Mouse (Mus musculus) midbrain, embryonic 16.5 days (tissue): Measurements from ENCODE around the gene Lrp10. TPM values are rescaled to one million over a fixed set of nuclear protein-coding genes. Genes with fewer than 3 reads are reported as not detected.
A peak's percentile ranks its signal among the peaks of the same experiment; 100 is the strongest.

ENCODE experiments used
- ATAC-seq: fragments of 200-750 bp; cut with Nextera tagmentation; 2 replicates; pipeline ENCODE4 v1.8.0; 2017; ENCODE audit warnings: moderate TSS enrichment
- H3K27ac ChIP-seq: fragments of 300-500 bp; sonication (generic); 2 replicates; pipeline ENCODE4 v1.5.1; 2014; ENCODE audit warnings: mild to moderate bottlenecking, low read length, mixed read lengths
- H3K27me3 ChIP-seq: fragments of 300-500 bp; sonication (generic); 2 replicates; pipeline ENCODE4 v1.6.1; 2014; ENCODE audit warnings: low read depth, low read length, mixed read lengths; ENCODE audit not compliant: control insufficient read depth, insufficient read depth
- H3K36me3 ChIP-seq: fragments of 300-500 bp; sonication (generic); 2 replicates; pipeline ENCODE4 v1.6.1; 2014; ENCODE audit warnings: mild to moderate bottlenecking, low read length, moderate library complexity, mixed read lengths; ENCODE audit not compliant: control insufficient read depth, insufficient read depth
- H3K4me1 ChIP-seq: fragments of 300-500 bp; sonication (generic); 2 replicates; pipeline ENCODE4 v1.6.1; 2014; ENCODE audit warnings: mild to moderate bottlenecking, low read length, mixed read lengths; ENCODE audit not compliant: control insufficient read depth, insufficient read depth
- H3K4me2 ChIP-seq: fragments of 300-500 bp; sonication (generic); 2 replicates; pipeline ENCODE4 v1.6.1; 2014; ENCODE audit warnings: mild to moderate bottlenecking, low read length, mixed read lengths
- H3K4me3 ChIP-seq: fragments of 300-500 bp; sonication (generic); 2 replicates; pipeline ENCODE4 v1.5.1; 2014; ENCODE audit warnings: low read depth, mild to moderate bottlenecking, low read length, moderate library complexity, mixed read lengths
- H3K9ac ChIP-seq: fragments of 300-500 bp; sonication (generic); 2 replicates; pipeline ENCODE4 v1.6.1; 2014; ENCODE audit warnings: low read depth, low read length, mixed read lengths
- H3K9me3 ChIP-seq: fragments of 300-500 bp; sonication (generic); replicated peaks from 2 replicates; pipeline ENCODE4 v1.6.1; 2014; ENCODE audit warnings: mild to moderate bottlenecking, low read length, mixed read lengths; ENCODE audit not compliant: control insufficient read depth, poor library complexity, severe bottlenecking
- WGBS: fragments of 180-500 bp; shearing (Covaris S2); extraction: QIAGEN DNeasy Blood & Tissue Kit; methylation state at CpG from one replicate; pipeline ENCODE4 v1.1.7; 2014; 5-methylcytosine and 5-hydroxymethylcytosine counted together
- polyA plus RNA-seq: library from polyadenylated mRNA; unstranded; fragments of >200 nt; fragmentation: Nextera tagmentation; extraction: Ambion mirVana; gene quantifications from 2 replicates; pipeline ENCODE4 v1.2.1, GENCODE M21; 2015

Lrp10 gene
- polyA plus RNA-seq, 1 experiment from 2014 or later, result 26.9 TPM

DNA sequence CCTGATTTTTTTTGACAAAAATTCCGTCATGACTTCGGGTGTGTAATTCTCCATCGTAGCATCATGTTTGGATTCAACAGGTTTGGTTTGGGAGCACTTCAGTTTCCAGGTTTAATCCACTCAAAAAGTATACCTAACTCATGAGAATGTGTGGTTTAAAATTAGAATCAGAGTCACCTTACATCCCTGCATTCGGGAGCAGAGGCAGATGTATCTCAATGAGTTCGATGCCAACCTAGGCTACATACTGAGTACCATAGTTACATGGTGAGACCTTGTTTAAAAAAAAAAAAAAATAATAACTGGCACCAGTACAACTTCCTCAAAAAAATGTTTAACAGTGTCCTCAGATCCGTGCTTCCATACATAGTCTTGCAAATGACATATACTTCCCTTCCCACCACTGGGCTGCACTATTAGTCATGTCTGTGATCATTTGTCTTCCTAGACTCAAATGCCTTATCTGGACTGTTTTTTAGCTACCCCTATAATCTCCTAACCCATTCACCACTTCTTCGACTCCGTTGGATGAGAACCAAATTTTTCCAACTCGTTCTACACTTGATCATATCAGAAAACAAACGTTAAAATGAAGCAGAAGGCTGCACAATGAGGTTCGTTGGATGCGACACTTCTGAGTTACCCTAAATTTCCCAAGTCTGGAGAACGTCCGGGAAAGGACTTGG is 37.8 kb upstream of the Lrp10 start:
- peaks cover 24% of the 10 kb centered on the region for H3K4me1 ChIP-seq
- 33% methylated on average over 14 of the region's 14 CpGs for WGBS
- no peaks in the 10 kb centered on the region for H3K9me3 ChIP-seq
- H3K4me3 ChIP-seq, result peak overlapping the region; percentile 76
- peak overlapping the region; percentile 84 for H3K9ac ChIP-seq
- H3K36me3 ChIP-seq, result no peaks in the 10 kb centered on the region
- H3K27ac ChIP-seq, result peak overlapping the region; percentile 85
- no peaks in the 10 kb centered on the region for H3K27me3 ChIP-seq
- peak overlapping the region; percentile 68 for H3K4me2 ChIP-seq
- peak; percentile 55 for ATAC-seq

DNA sequence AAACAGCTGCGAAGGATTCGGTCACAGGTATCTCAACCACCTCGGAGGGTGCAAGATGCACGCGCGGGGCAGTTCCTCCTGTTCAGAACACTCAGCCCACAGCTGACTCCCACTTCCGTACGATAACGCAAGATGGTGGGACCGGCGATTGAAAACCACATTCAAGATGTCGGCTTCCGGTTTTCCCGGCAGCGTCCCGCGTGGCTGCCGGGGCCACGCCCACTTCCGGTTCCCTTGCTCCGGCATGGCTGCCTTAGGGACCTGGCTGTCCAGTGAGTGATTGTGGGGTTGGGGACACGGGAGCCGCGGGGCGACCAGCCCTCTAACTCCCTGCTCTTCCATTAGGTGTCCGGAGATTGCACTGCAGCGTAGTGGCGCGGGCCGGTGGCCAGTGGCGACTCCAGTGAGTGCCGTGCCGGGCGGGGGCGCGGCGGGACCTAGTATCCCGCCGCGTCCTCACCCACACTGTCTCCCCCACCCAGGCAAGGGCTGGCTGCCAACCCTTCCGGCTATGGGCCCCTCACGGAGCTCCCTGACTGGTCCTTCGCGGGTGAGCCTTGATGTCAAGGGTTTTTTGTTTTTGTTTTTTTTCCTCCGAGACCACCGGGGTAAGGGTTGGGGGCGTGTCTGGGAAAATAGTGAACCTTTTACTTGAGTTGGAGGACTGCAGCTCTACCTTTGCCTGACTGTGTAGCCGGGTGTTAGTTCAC is 37.1 kb upstream of the Lrp10 start, which contains the start of gene Mrpl52:
Gene Mrpl52, plus strand, starts transcription at position 221 of the 710 bp plus-strand sequence.
- no peaks in the 10 kb centered on the region for H3K36me3 ChIP-seq
- peak within 1 kb of the TSS; percentile 68 for H3K4me2 ChIP-seq
- H3K27ac ChIP-seq, result peak within 1 kb of the TSS; percentile 85
- peak; percentile 88 for ATAC-seq
- H3K4me3 ChIP-seq, result peak within 1 kb of the TSS; percentile 76
- H3K27me3 ChIP-seq, result no peaks in the 10 kb centered on the region
- no peaks in the 10 kb centered on the region for H3K9me3 ChIP-seq
- peak within 1 kb of the TSS; percentile 84 for H3K9ac ChIP-seq
- H3K4me1 ChIP-seq, result peaks cover 30% of the 10 kb centered on the region
- 0% methylated on average over 44 of the region's 48 CpGs for WGBS

DNA sequence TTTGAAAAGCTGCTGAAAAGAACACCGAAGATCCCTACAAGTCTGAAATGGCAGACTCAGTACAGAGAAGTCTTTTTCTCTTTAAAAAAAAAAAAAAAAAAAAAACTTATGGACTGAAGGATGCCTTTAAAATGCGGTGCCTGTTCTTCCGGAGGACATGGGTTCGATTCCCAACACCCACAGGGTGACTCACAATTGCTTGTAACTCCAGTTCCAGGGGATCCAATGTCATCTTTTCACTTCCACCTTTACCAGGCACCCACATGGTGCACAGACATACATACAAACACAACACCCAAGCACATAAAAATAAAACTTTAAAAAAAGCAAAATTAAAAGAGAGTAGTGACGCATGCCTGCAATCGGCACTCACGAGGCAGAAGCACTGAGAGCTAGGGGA is 36.2 kb upstream of the Lrp10 start:
- no peak for ATAC-seq
- Histone ChIP-seq H3K36me3 (no peaks in the 10 kb centered on the region), H3K4me1 (peaks cover 35% of the 10 kb centered on the region), H3K9ac (no peak overlapping the region), H3K27ac (no peak overlapping the region), H3K4me2 (peak overlapping the region; percentile 68), H3K27me3 (no peaks in the 10 kb centered on the region), H3K4me3 (peak overlapping the region; percentile 76), H3K9me3 (no peaks in the 10 kb centered on the region)
- WGBS, result 94% methylated on average over 7 of the region's 7 CpGs

DNA sequence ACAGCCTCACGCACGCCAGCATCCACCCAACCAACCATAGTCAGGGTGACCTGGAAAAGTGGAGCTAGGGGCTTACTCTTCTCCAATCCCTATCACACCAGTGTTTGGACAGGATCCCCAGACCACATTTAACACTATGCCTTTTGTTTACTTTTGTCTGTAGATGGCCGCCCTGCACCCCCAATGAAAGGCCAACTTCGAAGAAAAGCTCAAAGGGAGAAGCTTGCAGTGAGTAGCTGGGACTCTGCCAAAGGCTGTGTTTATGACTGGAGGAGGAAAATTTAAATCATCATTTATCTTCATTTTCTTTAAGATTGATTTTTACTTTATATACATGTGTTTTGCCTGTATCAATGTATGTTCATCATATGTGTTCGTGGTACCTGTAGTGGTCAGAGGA is 35.5 kb upstream of the Lrp10 start:
- Histone ChIP-seq H3K27me3 (no peaks in the 10 kb centered on the region), H3K27ac (no peak overlapping the region), H3K9me3 (no peaks in the 10 kb centered on the region), H3K4me2 (no peak overlapping the region), H3K9ac (no peak overlapping the region), H3K4me3 (no peak overlapping the region), H3K4me1 (peaks cover 35% of the 10 kb centered on the region), H3K36me3 (no peaks in the 10 kb centered on the region)
- ATAC-seq, result no peak
- WGBS, result 92% methylated on average over 5 of the region's 5 CpGs

DNA sequence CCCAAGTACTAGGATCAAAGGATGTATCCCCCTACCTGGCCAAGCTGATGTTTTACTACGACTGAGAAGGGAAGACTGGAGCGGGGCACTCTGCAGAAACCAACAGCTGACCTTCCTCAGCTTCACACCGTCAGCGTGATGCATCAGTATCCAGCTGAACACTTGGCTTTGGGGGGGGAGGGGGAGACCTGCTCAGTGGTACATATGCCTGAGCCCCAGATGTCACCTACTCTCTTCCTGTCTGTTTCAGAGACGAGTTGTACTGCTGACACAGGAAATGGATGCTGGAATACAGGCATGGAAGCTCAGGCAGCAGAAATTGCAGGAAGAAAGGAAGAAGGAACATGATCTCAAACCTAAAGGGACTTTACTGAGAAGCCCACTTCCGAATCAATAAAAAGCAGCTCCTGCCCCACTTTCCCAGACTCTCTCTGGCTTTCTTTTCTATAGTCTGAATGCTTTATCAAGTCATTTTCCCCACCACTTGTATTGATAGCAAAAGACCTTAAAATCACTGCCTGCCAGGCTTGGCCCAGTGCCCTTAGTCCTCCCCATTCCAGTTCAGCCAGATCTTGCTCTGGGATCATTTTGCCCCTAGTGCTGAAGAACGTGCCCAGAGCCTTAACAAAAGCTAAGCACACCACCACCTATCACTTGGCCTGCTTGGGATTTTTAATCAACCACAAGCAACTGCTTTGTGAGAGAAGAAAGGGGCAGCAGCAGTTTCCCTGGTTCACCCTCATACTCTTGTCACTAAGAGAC is 34.4 kb upstream of the Lrp10 start:
- ATAC-seq, result no peak
- Histone ChIP-seq H3K36me3 (no peaks in the 10 kb centered on the region), H3K4me3 (no peak overlapping the region), H3K27me3 (no peaks in the 10 kb centered on the region), H3K27ac (no peak overlapping the region), H3K9me3 (no peaks in the 10 kb centered on the region), H3K9ac (no peak overlapping the region), H3K4me2 (peak overlapping the region; percentile 88; the same call in 1 of the 2 replicates), H3K4me1 (peaks cover 35% of the 10 kb centered on the region)
- 67% methylated on average over 7 of the region's 7 CpGs for WGBS

DNA sequence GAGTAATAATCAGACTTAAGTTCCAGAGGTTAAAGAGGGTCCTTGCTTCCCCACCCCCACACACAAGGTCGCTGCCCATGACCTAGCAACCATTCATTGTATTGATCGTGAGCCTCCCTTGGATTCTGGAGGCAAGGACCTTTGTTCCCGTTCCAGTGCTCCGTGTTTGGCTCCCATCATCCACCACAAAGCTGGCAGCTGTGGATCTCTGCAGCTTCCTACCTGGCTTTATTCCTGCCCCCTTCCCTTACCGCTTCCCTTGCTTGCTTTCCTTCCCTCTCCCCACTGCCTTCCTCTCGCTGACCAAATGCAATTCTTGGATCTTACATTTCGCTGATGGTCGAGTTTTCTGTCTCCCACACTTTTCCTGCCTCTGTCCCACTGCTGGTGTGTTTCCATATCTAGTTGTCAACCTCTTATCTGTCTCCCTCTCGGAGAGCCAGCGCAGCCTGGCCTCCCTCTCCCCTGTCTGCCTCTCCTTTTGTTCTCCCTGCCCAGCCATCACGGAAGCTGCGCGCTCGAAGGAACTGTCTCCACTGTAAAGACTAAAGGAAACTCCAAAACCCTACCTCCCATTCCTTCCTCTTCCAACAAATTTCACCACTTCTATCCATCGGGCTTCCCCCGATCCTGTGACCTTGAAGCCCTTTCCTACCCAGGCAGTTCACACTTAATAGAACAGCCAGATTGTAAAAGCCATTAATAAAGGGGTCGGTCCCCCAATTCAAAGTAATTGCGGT is 33.4 kb upstream of the Lrp10 start:
- Histone ChIP-seq H3K4me3 (peak overlapping the region; percentile 55), H3K4me2 (peak overlapping the region; percentile 88), H3K27ac (peak overlapping the region; percentile 79), H3K9ac (peak overlapping the region; percentile 76), H3K27me3 (no peaks in the 10 kb centered on the region), H3K36me3 (no peaks in the 10 kb centered on the region), H3K9me3 (no peaks in the 10 kb centered on the region), H3K4me1 (peaks cover 34% of the 10 kb centered on the region)
- 3% methylated on average over 18 of the region's 18 CpGs for WGBS
- no peak for ATAC-seq

DNA sequence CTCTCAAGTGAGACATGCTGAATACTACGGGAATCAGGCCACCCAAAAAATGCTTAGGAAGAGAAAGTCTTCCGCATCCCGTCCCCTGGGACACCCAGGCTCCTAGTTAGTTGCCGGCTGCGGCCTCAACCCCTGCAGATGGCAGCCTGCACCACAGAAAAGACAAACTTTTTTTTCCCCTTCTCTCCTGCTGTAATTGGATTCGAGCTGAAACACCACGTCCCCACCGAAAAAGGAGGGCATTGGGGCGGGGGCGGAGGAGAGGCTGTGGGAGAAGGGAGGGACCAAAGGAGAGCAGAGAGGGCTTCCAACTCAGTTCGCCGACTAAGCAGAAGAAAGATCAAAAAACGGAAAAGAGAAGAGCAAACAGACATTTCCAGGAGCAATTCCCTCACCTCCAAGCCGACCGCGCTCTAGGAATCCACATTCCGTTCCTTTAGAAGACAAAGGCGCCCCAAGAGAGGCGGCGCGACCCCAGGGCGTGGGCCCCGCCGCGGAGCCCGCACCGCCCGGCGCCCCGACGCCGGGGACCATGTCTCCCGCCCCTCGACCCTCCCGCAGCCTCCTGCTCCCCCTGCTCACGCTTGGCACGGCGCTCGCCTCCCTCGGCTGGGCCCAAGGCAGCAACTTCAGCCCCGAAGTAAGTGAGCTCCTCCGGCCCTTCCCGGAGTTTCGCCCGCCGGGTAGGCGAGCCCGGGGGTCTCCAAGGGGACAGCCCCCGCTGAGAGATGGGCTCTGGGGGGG is 32.4 kb upstream of the Lrp10 start, which contains the start of gene Mmp14:
Gene Mmp14, plus strand, starts transcription at position 279 of the 744 bp plus-strand sequence.
- Histone ChIP-seq H3K27me3 (no peaks in the 10 kb centered on the region), H3K9ac (peak within 1 kb of the TSS; percentile 76), H3K4me1 (peaks cover 29% of the 10 kb centered on the region), H3K4me2 (peak within 1 kb of the TSS; percentile 88), H3K4me3 (peak within 1 kb of the TSS; percentile 55), H3K27ac (peak within 1 kb of the TSS; percentile 79), H3K9me3 (no peaks in the 10 kb centered on the region), H3K36me3 (no peaks in the 10 kb centered on the region)
- ATAC-seq, result peak; percentile 23; the same call in 1 of the 2 replicates
- WGBS, result under 1% methylated on average over 42 of the region's 49 CpGs
